Mouse (Mus musculus): ENCODE results near the gene Olfr287. TPM values are rescaled to one million over a fixed set of nuclear protein-coding genes. Genes with fewer than 3 reads are reported as not detected.

Olfr287 gene
- polyA plus RNA-seq (2017; shearing (Covaris generic)): not detected

DNA sequence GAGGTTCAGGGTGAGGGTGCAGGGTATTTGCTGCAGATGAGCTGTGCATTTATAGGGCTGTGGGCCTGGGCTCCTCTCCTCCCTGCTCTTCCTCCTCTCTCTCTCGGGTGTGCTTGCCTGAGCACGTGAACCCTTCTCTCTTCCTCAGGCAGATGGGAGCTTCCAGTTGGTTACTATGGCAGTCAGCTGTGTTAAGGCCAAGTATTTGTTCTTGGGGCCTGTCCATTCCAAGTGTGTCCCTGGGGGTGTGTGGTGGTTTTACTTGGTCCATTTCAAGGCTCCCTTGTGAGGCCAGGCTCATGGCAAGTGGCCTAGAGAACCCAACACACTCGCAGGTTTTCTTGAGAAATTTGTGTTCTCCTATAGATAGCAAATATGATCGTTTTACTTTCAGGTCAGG lies at the start of gene Olfr287, which contains the start of gene Gm44579:
Gene Olfr287, minus strand, starts transcription at position 180 of the 400 bp plus-strand sequence.
Gene Gm44579, minus strand, starts transcription at position 101 of the 400 bp plus-strand sequence.
- ATAC-seq: no peak

DNA sequence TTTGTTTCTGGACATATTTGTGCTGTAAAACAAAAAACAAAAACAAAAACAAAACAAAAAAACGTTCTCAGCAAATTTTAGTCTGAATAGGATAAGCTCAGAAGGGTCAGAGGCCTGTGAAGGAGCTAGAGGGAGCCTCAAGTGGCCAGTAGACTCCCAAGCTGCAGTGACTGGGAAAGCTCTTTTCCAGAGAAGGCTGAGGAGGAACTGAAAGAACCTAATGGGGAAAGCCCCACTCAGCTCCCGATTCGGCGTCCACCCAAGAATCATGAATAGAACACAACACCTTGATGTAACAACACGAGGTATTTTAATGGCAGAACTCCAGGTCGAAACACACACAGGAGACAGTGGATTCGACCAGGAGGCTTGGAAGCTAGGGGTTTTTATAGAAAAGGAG lies 36.9 kb upstream of the Olfr287 start:
- ATAC-seq: no peak

DNA sequence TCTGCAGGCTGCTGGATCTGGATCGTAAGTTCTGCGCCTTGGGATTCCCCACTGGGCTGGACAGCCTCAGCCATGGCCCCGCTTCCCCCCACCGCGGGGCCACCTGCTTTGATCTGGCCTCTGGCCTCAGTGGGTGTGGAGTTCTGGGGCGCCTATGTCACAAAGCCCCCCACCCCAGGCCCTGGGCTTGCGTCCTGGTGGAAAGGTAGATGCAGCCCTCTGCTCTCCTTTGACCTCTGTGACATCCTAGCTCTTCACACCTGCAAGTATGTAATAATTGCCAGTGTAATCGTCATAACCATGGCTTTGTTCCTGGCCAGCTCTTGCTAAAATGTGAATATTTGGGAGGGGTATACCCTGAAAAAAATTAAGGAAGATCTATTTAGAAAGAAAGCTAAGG lies 36.3 kb upstream of the Olfr287 start, which contains the start of gene H1fnt:
Gene H1fnt, minus strand, starts transcription at position 101 of the 400 bp plus-strand sequence.
- no peak for ATAC-seq

DNA sequence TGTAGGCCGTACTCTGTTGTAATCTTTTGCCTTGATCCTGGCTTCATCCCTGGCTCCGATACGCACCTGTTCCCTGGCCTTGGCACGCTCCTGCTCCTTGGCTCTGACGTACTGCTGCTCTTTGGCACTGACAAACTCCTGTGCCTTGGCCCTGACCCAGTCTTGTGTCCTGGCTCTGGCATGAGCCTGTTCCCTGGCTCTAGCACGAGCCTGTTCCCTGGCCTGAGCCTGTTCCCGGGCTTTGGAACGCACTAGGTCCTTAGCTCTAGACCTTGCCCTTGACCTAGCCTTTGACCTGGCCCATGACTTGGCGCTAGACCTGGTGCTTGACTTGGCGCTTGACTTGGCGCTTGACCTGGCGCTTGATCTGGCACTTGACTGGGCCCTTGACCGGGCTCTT lies 35.4 kb upstream of the Olfr287 start:
- ATAC-seq: no peak

DNA sequence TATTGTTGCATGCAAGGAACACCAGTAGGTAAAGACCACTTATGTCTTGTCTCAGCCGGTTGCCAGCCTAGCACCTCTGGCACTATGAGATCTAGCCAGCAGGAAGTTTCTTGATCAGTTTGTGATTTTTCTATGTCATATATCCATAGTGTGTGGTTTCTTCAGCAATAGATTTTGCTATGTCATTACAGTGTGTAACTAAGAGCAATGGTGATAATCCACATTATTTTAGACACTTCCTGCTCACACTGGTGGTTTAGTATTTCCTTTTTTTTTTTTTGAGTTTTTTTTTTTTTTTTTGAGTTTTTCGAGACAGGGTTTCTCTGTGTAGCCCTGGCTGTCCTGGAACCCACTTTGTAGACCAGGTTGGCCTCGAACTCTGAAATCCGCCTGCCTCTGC lies 14.6 kb upstream of the Olfr287 start:
- no peak for ATAC-seq

DNA sequence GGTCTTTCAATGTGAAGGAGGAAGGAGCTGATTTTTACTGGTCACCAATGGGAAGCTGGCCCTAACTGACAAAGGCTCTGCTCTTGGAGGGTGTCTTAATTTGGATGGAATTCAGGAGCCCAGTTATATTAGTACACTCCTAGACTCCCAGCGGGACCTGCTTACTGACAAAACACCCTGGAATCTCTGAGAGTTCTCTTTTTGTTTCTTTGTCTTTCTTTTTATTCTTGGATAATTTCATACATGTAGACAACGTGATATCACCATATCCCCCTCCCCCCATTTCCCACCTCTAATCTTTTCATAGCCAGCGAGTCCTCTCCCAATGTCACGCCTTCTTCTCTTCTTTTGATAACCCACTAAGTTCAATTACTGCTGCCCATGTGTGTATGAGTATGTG lies 13.5 kb upstream of the Olfr287 start, which contains the start of gene Olfr286:
Gene Olfr286, minus strand, starts transcription at position 101 of the 400 bp plus-strand sequence.
- ATAC-seq: no peak

DNA sequence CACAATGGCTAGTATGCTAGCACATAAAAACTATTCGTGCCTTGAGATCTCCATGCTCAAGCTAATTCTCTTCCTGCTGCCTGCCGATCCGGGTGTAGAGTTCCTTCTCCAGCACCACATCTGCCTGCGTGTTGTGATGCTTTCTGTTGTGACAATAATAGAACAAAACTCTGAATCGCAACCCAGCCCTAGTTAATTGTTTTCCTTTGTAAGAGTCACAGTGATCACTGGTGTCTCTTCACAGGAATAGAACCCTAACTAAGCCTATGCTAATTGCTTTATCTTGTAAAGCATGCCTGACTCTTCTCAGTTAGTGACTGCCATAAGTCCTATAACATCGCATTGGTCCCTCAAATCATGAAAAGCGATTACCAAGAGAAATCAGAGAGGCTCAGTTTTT lies 5.2 kb upstream of the Olfr287 start:
- ATAC-seq: no peak

DNA sequence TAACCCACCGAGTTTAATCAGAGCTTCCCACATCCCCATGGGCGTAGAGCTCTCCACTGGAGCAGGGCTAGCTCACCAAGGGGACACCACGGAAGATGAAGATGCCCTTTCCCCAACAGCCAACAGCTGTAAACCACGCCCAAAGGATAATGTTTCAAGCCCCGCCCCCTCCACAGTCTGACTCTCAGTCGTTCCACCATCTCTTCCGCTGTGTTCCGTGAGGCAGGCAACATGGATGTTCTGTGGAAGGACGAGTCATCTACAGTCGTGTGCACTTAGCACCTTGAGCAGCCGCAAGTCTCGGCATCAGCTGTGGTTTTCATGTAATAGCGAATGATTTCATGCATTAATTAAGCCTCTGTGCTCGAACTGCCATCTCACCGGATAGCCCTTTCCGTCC lies 4.8 kb upstream of the Olfr287 start:
- no peak for ATAC-seq

DNA sequence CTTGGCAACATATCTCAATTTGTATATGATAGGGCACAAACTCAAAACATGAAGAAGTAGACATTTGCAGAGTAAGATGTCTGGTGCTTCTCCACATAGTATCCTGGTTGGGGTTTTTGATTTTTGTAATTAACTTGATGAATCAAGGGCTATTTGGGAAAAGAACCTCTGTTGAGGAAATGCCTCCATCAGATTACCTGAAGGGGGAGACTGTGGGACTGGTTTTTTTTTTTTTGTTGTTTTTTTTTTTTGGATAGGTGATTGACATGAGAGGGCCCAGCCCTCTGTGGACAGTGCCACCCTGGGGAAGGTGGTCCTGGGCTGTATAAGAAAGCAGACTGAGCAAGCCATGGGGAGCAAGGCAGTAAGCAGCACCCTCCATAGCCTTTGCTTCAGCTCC lies 1.5 kb upstream of the Olfr287 start:
- no peak for ATAC-seq

DNA sequence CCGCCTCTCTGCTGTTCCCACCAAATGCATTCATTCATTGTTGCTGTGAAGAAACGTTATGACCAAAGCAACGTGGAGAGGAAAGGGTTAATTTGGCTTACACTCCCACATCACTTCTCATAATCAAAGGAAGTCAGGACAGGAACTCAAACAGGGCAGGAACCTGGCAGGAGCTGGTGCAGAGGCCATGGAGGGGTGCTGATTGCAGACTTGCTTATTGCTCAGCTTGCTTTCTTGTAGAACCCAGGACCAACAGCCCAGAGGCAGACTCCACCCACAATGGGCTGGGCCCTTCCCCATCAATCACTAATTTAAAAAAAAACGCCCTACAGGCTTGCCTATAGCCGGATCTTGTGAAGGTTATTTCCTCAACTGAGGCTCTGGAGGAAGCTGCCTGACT lies 6.7 kb downstream of the Olfr287 start:
- ATAC-seq: no peak

DNA sequence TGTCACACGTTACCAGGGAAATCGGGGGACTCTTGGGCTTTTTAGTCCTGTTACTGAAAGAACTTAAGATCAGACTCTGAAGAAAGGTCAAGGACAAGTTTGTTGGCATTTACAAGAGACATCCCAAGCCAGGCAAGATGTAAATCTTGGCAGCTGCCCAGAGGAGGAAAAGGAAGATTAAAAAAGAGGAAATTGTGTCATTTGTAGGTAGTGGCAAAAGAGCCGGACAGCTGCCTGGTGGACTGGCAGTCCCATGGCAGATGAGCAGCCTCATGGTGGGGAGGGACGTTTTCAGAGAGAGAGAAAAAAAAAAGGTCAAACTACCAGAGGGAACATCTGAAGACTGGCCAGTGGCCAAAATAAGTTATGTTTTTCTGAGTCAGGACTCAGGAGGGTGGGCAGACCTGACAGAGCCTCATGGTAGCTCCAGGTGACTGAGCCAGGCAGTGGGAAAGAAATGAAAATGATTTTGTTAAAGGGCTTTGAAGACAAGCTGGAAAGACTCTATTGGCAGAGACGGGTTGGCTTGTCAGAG lies 7.5 kb downstream of the Olfr287 start:
- no peak for ATAC-seq

DNA sequence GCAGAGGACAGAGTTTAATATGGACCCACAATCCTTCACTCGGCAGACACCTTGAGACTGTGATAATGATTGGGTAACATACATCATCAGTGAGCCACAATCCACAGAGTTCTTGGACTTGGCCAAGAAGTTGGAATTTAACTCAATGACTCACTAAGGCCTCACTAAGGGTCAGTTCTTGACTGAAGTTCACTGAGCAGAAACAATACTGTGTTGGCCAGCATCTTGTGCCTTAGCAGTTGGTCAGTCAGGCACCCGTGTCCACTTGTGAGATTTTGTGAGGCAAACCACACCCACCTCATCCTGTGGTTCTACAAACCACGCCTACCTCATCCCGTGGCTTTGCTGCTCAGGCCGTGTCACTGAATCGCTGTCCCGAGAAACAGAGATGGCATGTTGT lies 11.2 kb downstream of the Olfr287 start:
- no peak for ATAC-seq

DNA sequence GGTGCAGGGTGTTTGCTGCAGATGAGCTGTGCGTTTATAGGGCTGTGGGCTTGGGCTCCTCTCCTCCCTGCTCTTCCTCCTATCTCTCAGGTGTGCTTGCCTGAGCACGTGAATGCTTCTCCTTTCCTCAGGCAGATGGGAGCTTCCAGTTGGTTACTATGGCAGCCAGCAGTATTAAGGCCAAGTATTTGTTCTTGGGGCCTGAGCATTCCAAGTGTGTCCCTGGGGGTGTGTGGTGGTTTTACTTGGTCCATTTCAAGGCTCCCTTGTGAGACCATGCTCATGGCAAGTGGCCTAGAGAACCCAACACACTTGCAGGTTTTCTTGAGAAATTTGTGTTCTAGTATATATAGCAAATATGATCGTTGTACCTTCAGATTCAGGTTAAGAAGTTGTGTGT lies 25.4 kb downstream of the Olfr287 start, which contains the start of gene Olfr288:
Gene Olfr288, minus strand, starts transcription at position 101 of the 400 bp plus-strand sequence.
- ATAC-seq: no peak

DNA sequence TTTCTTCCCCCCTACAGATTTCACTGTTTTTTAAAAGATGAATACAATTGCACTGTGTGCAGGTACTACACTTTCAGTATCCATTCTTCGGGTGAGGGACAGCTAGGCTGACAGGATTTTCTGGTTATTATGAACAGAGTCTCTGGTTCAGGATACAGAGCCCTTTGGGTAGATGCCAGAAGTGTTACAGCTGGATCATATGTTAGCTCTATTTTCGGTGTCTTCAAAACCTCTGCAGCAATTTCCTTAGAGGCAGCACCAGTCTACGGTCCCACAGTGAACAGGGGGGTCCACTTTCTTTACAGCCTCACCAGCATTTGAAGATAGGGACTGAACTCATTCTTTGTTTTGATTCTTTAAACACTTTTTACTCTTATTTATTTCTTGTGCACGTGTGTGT lies 36.4 kb downstream of the Olfr287 start:
- no peak for ATAC-seq

DNA sequence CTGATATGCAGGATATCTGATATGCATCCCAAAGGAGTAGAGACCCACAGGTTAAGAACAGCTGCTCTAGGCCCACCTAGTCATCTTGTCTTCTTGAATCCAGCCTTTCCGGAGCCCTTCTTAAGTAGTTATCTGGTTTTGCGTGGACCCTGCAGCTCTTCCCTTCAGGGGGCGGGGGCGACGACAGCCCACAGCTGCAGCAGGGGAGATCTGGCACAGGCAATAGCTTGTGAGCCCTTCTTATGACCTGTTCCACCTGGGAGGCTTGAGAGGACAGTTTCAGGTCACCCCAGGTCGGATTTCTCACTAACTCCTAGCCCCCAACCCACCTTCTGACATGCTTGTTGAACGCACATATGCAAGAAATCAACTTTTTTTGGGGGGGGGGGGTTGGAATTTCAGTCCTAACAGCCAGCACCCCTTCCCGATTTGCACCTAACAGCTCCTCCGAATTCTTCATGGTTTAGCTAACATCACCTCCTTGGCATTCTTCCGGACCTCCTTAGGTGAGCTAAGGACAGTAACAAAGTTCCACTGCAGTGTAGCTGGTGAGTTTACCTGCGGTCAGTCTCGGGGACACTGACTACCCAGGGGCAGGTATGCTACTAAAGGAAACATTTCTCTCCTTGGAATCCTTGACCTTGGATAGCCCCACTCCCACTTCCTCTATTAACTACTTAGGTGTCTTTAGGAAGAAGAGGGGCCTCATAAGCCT lies 38.8 kb downstream of the Olfr287 start:
- ATAC-seq: no peak

DNA sequence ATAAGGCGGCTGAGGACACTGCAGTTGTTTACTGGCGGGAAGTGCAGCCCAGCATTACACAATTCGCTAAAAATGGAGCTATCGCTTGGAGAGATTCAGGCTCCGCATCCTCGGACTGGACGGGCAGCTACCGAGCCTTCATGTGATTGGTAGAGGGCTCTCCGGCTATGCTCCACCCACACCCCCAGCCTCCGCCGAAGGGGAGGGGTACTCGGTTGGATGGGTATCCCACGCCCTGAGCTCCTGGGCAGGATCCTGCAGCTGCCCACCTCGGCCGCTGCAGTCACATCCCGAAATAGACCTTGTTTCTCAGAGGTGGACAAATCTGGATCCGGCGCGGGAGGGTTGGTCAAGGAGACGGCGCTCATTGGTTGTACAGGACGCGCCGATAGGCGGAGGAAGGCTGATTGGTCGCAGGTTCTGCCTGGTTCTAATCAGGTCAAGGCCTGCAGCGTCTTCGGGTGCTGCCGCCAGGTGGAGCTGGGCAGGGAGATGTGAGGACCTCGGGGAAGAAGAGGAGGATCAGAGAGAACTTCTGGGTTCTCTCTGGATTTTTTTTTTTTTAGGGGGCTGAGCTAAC lies 39.6 kb downstream of the Olfr287 start:
- ATAC-seq: peak; percentile 97

DNA sequence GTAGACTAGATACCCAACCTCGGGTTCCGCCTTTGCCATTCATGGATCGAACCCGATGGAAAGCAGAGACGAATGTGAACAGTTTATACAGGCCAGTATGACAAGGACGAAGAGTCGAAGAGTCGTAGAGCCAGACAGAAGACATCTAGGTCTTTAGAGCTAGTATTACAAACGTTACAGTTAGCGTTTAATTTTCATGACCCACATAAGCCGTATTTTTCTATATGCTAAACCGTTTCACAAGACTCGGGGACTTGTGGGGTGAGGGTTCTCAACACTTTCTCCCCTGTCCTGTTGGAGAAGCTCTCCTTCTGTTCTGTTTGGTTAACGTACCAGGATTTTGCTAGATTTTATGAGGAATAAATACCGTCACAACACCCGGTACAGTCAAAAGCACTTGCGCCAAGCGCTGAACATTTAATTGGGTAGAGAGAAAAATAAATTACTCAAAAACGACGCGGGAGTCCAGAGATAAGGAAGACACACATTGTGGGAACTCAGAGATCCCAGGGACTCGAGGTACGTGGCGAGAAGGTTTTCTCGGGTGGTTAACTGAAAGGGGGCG lies 40.2 kb downstream of the Olfr287 start:
- ATAC-seq: no peak

DNA sequence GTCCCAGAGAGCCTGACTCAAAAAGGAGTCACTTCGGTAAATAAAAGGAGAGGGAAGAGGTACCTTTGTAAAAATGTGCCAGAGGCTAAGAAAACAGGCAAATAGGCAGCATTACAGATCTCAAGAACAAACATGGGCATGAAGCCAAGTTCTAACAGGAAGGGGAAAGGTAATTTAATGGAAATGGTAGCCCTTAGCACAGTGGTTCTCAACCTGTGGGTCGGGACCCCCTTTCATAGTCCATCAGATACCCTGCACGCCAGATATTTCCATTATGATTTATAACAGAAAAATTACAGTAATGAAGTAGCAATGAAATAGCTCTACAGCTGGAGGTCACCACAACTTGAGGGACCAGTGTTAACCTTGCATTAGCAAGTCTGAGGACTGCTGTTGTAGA lies 43.5 kb downstream of the Olfr287 start:
- no peak for ATAC-seq

DNA sequence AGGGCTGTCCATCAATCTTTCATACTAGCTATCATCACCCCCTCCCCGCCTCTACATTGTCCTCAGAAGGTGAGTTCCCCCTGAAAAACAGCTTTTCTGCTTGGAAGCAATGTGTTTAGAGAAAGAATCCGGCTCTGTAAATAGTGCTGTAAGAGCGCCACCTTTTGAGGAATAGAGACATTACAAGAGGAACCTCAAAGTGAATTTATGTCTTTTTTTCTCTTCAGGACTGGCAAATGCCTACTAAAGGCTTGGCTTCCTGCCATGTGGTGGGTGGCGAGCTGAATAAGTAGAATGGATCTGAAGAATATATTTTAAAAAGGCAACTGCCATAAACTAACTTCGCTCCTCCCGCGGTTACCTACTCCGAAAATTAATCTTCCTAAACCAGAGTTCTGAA lies 47.0 kb downstream of the Olfr287 start:
- ATAC-seq: peak; percentile 41

DNA sequence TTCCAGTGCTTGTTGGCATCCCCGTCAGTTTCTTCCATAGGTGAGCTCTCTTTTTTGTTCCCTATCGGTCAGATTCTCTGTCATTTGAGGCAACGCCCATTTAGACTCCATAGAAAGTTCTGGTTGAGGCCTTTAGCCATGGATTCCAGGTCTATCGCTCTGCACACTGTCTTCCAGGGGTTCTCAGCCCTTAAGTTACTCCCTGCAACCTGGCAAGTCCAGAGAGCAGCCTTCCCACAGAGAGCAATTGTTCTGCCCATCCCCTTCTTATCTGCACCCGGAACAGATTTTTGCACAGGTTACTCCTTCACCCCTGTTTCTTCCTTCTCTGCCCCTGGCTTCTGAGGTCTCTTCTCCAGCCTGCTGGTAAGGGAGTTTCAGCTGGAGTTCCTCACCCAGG lies 48.7 kb downstream of the Olfr287 start:
- ATAC-seq: no peak

DNA sequence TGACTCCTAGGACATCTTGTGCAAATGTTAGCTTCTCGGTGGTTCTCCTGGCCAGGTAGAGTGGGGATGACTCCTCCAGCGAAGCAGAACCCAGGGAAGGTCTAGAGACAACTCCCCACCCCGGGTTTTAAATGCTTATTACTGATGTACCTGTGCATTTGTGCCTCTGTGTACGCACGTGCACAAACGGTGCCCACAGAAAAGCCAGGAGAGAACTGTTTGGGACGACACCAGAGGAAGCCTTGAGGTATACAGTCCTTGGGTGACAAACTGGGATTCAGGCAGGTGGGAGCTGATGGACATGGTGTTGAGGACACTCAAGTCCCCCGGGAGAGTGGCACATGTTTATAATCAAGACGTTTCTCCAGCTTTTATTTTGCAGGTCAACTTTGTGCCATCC lies 49.9 kb downstream of the Olfr287 start:
- no peak for ATAC-seq

DNA sequence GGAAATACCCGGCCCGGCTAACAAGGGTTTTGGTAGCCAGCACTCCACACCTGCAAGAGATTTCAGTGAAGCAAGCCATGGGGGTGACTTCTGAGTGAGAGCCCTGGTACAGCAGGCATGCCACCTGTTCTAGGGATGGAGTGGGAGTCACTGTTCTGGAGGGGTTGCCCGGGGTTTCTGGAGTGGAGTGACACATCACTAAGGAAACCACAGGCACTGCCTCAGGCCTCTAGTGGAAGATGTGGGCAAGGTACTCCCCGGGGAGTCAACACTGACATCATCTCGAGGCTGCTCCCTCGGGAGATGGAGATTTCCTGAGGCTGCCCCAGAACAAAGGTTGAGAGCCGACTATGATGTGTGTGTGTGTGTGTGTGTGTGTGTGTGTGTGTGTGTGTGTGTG lies 50.5 kb downstream of the Olfr287 start:
- ATAC-seq: no peak

DNA sequence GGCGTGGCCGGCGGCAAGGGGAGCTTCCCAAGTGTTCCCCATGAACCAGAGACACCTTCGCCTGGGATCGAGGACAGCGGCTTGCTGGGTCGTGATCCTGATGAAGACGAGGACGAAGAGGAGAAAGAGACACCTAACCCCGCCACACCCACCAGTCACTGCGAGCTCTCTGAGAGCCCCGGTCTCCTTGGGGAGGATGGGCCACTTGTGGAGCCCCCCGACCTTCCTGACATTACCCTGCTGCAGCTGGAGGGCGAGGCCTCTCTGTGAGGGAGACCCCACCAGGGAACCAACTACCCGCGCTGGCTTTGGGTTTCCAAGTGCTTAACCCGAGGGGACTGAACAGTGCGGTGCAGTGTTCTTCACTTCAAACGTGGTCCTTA lies 52.2 kb downstream of the Olfr287 start:
- no peak for ATAC-seq

All from CD4-positive, CD25-positive, alpha-beta regulatory T cell, adult 4 months (primary cell).